Mouse (Mus musculus) WW6 (cell line): Measurements from ENCODE around the gene Col26a1.

ENCODE experiments used
- DNase-seq: peaks from one replicate; pipeline ENCODE4 v3.0.0-alpha.2; 2013; ENCODE audit warnings: low read depth, low spot score

Col26a1 gene

DNA sequence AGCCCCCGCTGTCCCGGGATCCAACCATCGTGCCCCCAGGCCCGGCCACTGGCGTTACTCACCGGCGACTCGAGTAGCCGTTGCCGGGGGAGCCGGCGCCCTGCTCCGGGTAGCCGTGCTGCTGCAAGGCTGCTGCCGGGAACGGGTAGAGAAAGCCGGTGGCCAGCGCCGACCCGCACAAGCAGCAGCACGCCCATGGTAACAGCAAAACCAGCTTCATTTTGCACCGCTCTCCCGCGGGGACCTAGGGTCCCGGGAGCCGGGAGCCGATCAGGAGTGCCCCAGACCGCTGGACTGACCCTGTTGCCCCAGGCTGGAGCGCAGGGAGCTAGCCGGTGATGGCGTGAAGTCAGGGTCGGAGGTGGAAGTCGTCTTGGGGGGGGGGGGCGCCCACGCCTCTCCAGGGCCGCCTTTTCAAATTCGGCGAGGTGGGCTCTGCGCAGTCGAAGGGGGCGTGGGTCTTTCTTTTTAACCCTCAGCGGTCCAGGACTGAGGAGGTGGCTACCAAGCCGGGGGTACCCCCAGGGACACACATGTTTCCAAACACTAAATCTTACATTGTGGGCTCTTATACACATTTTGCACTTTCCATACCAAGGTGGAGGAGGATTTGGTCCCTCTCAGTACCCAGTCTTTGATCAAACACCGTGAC lies at the start of gene Col26a1:
TSS of gene Col26a1 (minus strand) at position 422 of the 652 bp plus-strand sequence.
- no peak for DNase-seq

DNA sequence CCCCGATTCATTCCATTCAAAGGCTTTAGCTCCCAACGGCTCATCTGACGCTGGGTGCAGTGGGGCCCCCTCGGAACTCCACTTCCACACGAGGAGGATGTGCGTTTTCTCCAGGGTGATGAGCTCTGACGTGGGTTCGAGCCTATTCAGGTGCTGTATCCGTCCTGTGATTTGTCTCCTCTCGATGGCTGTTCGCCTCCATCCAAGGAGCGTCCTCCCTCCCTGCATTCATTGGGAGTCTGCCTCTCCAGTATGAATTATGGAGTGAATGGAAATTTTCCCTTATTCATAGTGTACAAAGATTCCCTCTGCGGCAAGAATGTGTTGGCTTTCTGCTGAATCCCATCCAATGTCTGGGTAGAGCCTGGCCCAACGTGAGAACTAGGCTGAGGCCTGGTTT lies 48.9 kb upstream of the Col26a1 start:
- DNase-seq: no peak

DNA sequence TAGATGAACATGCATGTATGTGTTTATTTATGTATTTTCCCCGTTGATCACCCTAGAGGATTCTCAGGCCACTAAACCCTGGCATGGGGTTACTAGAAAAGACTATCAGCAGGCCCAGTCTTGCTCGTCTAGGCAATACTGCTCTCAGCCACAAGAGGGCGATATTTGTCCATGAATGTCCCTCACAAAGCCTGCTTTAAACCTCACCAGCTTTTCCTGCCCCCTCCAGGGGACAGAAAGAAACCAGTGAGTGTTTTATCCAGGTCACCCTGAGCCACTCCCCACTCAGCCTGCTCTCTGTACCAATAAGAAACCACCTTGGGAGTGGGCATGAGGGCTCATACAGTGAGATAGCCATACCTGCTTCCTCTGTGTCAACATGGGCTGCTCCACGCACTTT lies 46.1 kb upstream of the Col26a1 start:
- DNase-seq: peak; percentile 70

DNA sequence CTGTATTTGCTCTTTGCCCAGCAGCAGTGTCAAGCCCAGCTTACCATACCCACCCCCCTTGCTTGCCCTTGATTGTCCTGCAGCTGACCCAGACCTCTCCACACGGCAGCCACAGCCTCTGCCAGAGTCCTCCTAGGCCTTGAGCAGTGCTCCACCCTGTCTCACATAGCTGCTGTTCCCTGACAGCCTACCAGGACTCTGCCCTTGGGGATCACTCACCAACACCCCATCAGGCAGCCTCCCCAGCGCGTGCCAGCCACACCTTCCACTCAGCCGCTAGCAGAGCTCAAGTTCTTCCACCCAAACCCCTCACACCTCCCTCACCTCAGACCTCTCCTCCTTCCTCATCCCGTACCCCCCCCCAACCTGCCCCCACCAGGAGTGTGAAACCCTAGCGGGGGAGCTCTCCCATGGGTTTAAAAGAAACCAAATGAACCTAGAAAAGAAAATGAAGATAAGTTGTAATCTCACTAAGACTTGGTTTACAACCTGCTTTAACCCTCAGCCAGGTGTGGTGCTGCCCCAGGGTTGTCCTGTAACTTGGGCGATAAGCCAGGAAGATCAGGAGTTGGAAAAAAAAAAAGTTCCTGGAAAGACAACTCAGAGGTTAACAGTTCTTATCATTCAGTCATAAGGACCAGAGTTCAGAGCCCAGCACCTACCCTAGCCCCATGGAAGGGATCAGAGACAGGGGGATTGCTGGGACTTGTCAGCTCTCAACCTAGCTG lies 40.9 kb upstream of the Col26a1 start:
- no peak for DNase-seq

DNA sequence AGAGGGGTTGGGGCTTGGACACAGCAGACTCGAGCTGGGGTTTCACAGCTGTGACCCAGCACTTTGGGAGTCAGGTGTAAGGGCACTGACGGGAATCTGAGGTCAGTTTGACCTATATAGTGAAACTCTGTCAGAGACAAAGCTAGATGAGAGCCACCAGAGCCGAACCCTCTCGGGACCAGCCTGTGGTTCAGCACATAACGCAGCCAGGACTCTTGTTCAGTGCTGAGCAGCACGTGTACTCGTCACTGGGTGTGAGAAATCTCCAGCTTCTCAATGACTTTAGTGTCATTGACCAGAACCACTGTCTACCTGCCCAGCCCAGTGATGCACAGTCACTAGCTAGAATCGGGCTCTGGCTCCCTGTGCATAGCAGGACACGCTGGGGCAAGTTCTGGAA lies 39.8 kb upstream of the Col26a1 start:
- DNase-seq: no peak

DNA sequence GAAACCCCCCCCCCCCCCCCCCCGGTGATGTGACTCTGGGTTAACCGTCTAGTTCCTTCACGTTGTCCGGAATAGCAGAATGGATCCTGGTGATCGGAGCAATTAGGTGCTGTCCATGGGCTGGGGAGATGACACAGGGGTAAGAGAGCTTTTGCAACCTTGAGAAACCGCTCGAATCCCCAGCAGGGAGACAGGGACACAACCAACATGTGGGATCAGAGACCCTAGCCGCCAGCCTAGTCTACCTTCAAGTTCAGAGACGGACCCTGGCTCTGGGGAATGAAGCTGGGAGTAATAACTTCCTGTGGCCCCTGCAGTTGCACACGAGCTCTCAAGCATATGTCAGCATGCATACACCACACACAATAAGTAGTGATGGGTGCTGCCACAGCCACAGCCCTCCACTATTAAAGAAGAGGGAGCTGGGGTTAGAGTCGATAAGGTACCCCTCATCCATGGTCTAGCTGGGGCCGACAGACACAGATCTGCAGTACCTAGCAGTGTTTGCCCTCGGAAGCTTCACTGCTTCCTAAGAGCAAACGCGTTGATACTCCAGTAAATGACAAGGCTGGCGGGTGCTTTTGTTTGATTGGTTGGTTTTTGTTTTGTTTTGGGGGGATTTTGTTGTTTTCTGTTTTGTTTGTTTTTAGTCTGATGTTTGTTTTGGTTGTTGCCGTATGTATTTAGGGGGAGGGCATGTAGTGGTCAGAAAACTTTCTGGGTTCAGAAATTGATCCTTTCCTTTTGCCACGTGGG lies 36.7 kb upstream of the Col26a1 start:
- DNase-seq: no peak

DNA sequence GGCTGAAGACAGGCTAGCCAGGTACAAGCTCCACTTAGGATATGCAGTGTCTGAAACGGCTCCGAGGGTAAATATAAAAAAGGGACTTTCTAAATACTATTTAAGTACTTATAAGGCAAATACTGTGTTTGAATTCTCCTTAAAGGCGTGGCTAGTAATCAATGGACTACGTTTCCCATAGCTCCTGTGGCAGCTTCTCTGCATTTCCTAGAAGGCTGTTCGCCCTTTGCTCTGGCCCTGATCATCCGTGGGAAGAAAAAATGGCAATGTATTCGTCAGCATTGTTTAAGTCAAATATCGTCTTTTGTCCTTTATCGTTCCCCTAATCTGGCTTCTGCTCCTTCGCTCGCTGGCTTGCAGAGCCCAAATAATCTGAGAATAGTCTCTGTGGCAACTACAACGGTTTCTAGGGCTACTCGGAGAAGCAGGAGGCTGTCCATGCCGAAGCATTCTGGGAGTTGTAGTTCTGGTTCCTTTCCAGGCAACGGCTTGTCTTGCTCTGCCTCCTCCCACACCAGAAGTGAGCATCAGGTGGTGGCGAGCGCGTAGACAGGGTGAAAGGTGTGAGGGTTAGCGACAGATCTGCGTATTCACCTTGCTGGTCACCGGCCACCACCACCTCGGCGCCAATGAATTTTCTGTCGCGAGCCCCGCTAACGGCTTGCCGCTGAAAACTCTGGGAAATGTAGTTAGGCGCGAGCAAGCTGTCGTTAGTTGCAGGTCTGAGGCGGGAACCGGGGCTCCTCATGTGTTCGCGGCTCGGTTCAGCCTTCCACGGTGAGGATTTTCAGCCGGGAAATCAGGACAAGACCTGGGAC lies 35.9 kb upstream of the Col26a1 start:
- DNase-seq: no peak

DNA sequence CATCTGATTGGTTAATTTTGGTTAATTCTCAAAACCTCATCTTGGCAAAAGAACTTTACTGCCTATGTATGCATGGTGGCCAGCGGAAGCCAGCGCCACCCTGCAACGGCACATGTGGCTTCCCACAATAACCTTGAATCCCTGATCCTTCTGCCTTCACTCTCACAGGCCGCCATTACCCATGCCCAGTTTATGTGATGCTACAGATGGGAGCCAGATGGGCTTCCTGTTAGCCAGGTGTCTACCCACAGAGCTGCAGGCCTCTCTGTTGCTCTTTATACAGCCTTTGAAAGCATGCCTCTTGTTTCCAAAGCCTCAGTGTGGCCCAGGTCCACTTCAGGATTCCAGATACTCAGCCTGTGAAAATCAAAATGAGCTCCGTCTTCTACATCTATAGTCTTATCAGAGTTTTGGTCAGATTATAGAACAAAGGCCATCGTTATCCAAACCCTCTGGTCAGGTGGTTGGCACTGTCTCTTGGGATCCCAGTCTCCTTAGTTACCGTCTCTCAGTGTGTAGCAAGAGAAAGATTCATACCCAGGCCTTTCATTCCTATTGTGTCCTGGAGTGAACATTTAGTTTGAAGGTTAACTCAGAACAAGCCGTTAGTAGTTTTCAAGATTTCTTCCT lies 34.7 kb upstream of the Col26a1 start:
- no peak for DNase-seq

DNA sequence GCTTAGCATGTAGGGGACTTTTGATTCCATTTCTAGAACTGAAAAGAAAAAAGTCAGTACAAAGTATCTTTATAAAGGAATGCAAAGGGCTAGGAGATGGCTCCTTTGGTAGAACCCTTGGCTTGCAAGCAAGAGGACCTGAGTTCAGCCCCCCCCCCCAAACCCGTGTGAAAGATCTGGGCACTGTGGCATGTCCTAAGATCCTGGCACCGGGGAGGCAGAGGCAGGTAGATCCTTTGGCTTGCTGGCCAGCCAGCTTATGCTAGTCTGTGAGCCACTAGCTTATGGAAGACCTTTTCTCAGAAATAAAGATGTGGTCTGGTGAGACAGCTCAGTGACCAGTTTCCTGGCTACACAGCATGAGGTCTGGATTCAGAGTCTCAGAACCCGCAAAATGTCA lies 31.2 kb upstream of the Col26a1 start:
- DNase-seq: no peak

DNA sequence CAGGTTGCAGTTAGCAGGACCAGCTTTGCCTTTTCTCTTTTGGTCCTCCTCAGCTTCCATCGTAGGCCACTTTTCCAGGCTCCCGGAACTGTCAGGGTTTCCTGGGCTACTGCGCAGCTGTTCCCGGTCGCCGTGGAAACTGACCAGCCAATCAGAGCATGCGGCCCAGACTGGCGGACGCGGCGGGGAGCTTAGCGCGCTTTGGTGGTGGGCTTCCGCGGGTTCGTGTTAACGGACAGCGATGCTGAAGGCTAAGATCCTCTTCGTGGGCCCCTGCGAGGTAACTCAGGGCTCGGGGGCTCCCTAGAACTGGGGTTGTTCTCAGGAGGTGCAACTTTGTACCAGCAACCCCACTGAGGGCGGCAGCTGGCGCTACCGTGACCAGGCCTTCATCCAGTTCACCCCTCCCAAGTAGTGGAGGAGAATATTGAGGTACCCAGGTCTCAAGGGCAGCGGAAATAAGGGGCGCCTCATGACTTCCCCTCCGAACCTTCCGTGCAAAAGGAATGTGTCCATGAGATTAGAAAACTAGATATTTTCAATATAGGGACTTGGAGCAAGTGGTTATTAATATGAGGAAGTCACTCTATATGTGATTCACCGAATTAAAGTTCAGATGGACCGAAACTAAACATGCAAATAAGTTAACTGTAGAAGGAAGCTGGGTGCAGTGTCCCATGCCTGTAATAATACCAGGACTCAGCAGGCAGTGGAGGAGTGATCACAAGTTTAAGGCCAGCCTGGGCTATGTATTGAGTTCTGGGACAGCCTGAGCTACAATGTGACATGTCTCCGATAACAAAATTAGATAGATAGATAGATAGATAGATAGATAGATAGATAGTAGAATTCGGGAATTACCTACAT lies 25.2 kb upstream of the Col26a1 start, which contains the start of gene Ift22:
TSS of gene Ift22 (plus strand) at position 160 of the 867 bp plus-strand sequence.
- DNase-seq: peak; percentile 76

DNA sequence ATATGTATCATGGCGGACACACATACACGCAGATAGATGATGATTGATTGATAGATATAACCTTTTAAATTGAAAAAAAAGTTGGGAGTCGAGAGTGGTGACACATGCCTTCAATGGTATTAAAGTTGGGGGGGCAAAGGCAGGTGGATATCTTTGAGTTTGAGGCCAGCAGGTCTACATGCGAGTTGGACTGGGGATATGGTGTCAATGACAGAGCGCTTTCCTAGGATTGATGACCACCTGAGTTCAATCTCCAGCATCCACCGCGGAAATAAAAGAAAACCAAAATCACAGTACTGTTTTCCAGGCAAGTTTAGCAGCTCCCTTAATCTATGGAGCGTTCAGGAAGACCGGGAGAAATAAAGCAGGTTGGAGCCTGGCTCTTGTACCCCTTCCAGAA lies 24.6 kb upstream of the Col26a1 start:
- DNase-seq: no peak

DNA sequence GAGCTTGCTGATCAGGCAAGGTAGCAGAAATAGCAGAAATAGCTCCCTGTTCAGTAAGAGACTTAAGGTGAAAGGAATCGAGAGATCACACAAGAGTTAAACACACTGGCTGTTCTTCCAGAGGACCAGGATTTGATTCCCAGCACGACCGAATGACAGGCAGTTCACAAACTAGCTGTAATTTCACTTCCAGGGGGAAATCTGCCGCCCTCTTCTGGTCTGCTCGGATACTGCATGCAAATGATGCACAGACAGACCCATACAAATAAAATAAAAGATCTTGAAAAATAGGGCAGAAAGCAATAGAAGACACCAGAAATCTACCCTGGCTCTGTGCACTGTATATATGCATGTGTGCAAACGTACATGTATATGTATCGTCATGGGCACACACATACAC lies 22.6 kb upstream of the Col26a1 start:
- DNase-seq: no peak

DNA sequence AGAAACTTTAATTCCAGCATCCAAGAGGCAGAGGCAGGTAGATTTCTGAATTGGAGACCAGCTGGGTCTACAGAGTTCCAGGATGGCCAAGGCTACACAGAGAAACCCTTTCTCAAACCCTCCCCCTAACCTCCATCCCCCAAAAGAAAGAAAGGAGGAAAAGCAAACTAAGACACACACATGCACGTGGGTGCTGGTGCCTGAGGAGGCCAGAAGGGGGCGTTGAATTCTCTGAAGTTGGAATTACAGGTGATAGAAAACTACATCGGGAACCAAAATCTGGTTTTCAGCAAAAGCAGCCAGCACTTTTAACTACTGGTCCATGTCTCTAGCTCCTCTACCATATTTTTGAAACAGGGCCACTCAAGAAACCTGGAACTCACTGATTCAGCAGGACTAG lies 21.6 kb upstream of the Col26a1 start:
- no peak for DNase-seq

DNA sequence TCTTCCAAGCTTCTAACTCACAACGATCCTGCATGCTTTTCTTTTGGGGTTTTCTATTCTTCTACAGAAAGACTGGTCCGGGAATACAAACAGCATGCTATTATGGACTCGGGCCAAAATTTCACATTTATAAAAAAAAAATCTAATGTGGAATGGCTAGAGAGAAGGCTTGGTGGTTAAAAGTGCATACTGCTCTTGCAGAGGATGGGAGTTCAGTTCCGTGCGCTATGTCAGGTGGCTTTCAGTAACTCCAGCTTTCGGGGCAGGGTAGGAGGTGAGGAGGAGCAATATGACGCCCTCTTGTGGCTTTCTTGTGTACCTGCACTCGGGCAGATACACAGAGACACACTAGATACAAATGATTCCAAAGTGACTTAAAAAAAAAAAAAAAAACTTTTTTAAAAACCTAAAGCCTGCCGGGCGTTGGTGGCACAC lies 12.5 kb upstream of the Col26a1 start:
- no peak for DNase-seq

DNA sequence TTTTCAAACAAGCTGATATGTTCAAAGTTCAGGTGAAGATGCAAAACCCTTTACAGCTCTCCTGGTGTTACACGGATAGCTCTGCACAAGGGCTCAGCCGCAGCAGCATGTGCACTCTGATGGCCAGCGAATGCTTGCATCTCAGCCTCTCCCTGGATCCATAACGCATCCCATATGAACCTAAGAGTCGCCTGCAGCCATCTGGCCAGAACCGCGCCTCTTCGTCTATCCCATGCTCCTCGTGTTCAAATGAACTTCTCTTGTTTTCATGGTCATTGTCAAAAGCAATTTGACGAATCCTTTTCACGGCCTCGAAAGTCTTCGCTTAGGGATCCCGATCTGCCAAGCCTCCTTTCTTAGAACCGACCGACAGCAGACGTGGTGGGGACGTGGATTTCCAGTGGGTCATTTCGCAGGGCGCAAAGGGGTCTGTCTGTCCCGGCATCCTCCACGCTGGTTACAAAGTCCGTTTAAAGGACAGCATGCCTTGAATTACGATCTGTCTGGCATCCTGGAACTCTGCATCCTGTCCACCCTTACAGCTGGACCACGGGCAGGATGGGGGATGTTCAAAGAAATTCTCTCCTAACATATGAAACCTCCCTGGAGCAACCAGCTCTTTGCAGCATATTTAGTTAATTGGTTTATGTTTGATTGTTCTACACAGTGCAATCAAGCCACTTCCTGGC lies 12.0 kb upstream of the Col26a1 start:
- no peak for DNase-seq

DNA sequence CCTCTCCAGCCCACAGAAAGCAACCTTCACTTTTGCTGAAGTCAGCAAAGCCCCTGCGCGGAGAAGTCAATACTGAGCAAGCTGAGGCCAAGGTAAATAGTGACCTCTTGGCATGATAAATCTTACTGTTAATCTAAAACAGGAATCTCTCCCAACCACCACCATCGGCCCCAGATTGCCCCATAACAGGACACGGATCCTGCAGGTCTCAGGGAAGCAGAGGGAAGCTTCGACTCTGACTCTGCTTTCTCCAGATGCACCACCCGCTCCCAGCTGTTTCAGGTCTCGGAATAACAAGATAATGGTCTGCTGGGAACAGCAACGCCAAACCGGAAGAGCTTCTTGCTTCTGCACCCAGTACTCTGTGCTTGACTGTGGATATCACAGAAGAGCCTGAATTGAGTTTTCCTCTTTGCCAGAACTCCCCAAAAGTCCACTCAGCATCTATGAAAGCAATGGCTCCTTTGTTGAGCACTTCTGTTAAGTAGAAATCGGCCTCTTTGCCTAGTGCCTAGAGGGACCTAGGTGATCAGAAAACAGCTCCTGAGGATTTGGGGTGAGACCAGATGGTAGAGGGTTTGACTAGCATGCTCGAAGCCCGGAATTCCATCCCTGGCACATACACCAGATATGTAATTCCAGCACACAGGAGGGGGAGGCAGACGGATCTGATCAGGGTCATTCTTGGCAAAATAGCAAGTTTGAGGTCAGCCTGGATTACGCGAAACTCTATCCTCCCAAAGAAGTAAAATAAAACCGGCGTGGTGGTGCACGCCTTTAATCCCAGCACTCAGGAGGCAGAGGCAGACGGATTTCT lies 5.7 kb upstream of the Col26a1 start:
- no peak for DNase-seq

DNA sequence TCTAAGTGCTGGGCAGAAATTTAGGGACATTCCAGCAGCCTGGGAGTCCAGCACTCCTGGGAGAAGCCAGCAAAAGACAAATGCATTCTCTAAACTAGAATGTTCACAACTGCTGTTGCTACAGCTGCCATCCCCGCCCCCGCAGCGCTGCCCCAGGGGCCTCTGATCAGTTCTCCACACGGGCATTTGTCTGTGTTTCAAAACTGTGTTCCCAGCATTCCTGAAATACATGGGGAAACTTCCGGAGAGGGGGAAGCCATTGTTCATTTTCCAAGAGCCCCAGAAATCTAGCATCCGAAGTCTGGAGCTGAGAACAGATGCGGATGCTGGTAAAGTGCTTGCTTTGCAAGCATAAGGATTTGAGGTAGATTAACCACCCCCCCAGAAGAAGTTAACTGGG lies 3.9 kb upstream of the Col26a1 start:
- no peak for DNase-seq

DNA sequence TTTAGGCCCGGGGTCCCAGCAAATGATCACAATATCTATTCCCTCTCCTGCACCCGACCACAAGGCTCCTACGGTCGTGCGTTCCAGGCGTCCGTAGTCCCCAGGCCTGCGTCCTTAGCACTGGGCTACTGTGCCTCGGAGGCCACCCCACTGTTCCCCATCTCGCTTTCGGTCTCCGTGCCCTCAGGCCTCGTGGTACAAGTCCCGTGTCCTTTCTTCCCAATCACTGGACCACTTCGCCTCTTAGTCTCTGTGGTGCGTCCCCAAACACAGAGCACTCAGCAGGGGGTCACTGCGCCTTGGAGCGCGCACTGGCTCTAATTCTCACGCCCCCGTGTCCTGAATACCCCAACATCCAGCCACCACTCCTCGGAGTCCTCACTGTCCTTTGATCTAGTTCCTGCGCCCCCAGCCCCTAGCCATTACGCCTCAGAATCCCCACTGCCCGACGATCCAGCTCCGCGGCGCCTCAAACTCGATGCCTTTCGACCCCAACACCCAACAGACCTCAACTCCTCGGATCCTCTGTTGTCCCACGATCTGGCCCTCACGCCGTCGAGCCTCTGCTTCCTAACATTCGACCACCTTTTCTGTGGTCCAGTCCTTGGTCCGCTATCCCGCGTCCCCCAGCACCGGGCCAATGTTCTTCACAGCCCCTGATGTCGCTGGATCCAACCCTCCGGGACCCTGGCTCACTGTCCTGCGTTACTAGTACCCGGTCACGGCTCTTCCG lies 788 bp downstream of the Col26a1 start:
- DNase-seq: no peak
